Mouse (Mus musculus): ENCODE results near the gene Kcnv2. TPM values are rescaled to one million over a fixed set of nuclear protein-coding genes. Genes with fewer than 3 reads are reported as not detected.

Gene Kcnv2
- not detected in 2 replicates for total RNA-seq (2014; rRNA removed; ENCODE audit: low replicate concordance)
- 0.03 and 0.04 TPM in 2 replicates for polyA plus RNA-seq (2015; fragmentation: Nextera tagmentation; extraction: Ambion mirVana)

GRCm38 (mm10) chr19:27322281-27322680 is at the start of gene Kcnv2:
TSS of gene Kcnv2 (plus strand) at chr19:27322588.
- WGBS = 31% methylated on average over 5 of the region's 5 CpGs
- TF ChIP-seq EP300 (IDR thresholded peaks at IDR 0.05; ENCODE audit: low read depth) (no peak), CTCF (IDR thresholded peaks at IDR 0.05; ENCODE audit: low read depth) (no peak)

GRCm38 (mm10) chr19:27273385-27273784 is 49.0 kb upstream of the Kcnv2 start:
- Histone ChIP-seq H3K27ac (ENCODE audit: low read depth) (no peak overlapping the region), H3K9ac (replicated peaks; ENCODE audit: low read depth, low read length) (no peak overlapping the region), H3K9me3 (replicated peaks; ENCODE audit: control insufficient read depth, low read length) (no peaks in the 10 kb centered on the region), H3K27me3 (ENCODE audit: control insufficient read depth, insufficient read depth, low read length) (no peaks in the 10 kb centered on the region), H3K4me2 (ENCODE audit: low read depth, low read length) (no peak overlapping the region), H3K36me3 (replicated peaks; ENCODE audit: control insufficient read depth, insufficient read depth, low read length) (no peaks in the 10 kb centered on the region), H3K4me3 (ENCODE audit: low read depth, low read length) (no peak overlapping the region), H3K4me1 (ENCODE audit: control insufficient read depth, insufficient read depth) (no peaks in the 10 kb centered on the region)
- no peak for DNase-seq (ENCODE audit: low spot score)
- no peak for ATAC-seq (ENCODE audit: insufficient read depth, low read depth)
- WGBS = 64% methylated on average over 2 of the region's 2 CpGs
- TF ChIP-seq CTCF (IDR thresholded peaks at IDR 0.05; ENCODE audit: low read depth) (no peak), EP300 (IDR thresholded peaks at IDR 0.05; ENCODE audit: low read depth) (no peak)

More at GRCm38 (mm10) chr19:27322281-27322680, at the start of gene Kcnv2:
- no peak for ATAC-seq (ENCODE audit: insufficient read depth, low read depth)
- DNase-seq (ENCODE audit: low spot score) = no peak
- Histone ChIP-seq H3K4me1 (ENCODE audit: control insufficient read depth, insufficient read depth) (no peaks in the 10 kb centered on the region), H3K9ac (replicated peaks; ENCODE audit: low read depth, low read length) (no peak within 1 kb of the TSS), H3K9me3 (replicated peaks; ENCODE audit: control insufficient read depth, low read length) (no peaks in the 10 kb centered on the region), H3K4me3 (ENCODE audit: low read depth, low read length) (no peak within 1 kb of the TSS), H3K36me3 (replicated peaks; ENCODE audit: control insufficient read depth, insufficient read depth, low read length) (no peaks in the 10 kb centered on the region), H3K27me3 (ENCODE audit: control insufficient read depth, insufficient read depth, low read length) (no peaks in the 10 kb centered on the region), H3K27ac (ENCODE audit: low read depth) (no peak within 1 kb of the TSS), H3K4me2 (ENCODE audit: low read depth, low read length) (no peak within 1 kb of the TSS)

- H3K36me3 ChIP-seq (replicated peaks; ENCODE audit: control insufficient read depth, insufficient read depth, low read length) = no peaks in the 10 kb centered on the region
- WGBS = 74% methylated on average over 1 of the region's 1 CpGs
- no peak overlapping the region for H3K4me3 ChIP-seq (ENCODE audit: low read depth, low read length)
- TF ChIP-seq CTCF (IDR thresholded peaks at IDR 0.05; ENCODE audit: low read depth) = no peak
- TF ChIP-seq EP300 (IDR thresholded peaks at IDR 0.05; ENCODE audit: low read depth) = no peak
- no peak for DNase-seq (ENCODE audit: low spot score)
- no peaks in the 10 kb centered on the region for H3K4me1 ChIP-seq (ENCODE audit: control insufficient read depth, insufficient read depth)
- H3K9ac ChIP-seq (replicated peaks; ENCODE audit: low read depth, low read length) = no peak overlapping the region
- no peaks in the 10 kb centered on the region for H3K27me3 ChIP-seq (ENCODE audit: control insufficient read depth, insufficient read depth, low read length)
- no peak for ATAC-seq (ENCODE audit: insufficient read depth, low read depth)
- no peak overlapping the region for H3K4me2 ChIP-seq (ENCODE audit: low read depth, low read length)
- H3K9me3 ChIP-seq (replicated peaks; ENCODE audit: control insufficient read depth, low read length) = no peaks in the 10 kb centered on the region
- no peak overlapping the region for H3K27ac ChIP-seq (ENCODE audit: low read depth)
Measured at GRCm38 (mm10) chr19:27274382-27274781, 48.0 kb upstream of the Kcnv2 start.

GRCm38 (mm10) chr19:27279174-27279573 is 43.2 kb upstream of the Kcnv2 start:
- WGBS = 85% methylated on average over 2 of the region's 2 CpGs
- Histone ChIP-seq H3K36me3 (replicated peaks; ENCODE audit: control insufficient read depth, insufficient read depth, low read length) (no peaks in the 10 kb centered on the region), H3K4me1 (ENCODE audit: control insufficient read depth, insufficient read depth) (no peaks in the 10 kb centered on the region), H3K27ac (ENCODE audit: low read depth) (no peak overlapping the region), H3K4me2 (ENCODE audit: low read depth, low read length) (no peak overlapping the region), H3K4me3 (ENCODE audit: low read depth, low read length) (no peak overlapping the region), H3K27me3 (ENCODE audit: control insufficient read depth, insufficient read depth, low read length) (no peaks in the 10 kb centered on the region), H3K9ac (replicated peaks; ENCODE audit: low read depth, low read length) (no peak overlapping the region), H3K9me3 (replicated peaks; ENCODE audit: control insufficient read depth, low read length) (peaks cover 4% of the 10 kb centered on the region; the same call in 1 of the 2 replicates)
- no peak for TF ChIP-seq CTCF (IDR thresholded peaks at IDR 0.05; ENCODE audit: low read depth)
- TF ChIP-seq EP300 (IDR thresholded peaks at IDR 0.05; ENCODE audit: low read depth) = no peak
- DNase-seq (ENCODE audit: low spot score) (no peak), ATAC-seq (ENCODE audit: insufficient read depth, low read depth) (no peak)

- DNase-seq (ENCODE audit: low spot score) (no peak), ATAC-seq (ENCODE audit: insufficient read depth, low read depth) (no peak)
- Histone ChIP-seq H3K27me3 (ENCODE audit: control insufficient read depth, insufficient read depth, low read length) (no peaks in the 10 kb centered on the region), H3K4me2 (ENCODE audit: low read depth, low read length) (no peak overlapping the region), H3K9ac (replicated peaks; ENCODE audit: low read depth, low read length) (no peak overlapping the region), H3K4me1 (ENCODE audit: control insufficient read depth, insufficient read depth) (no peaks in the 10 kb centered on the region), H3K27ac (ENCODE audit: low read depth) (no peak overlapping the region), H3K4me3 (ENCODE audit: low read depth, low read length) (no peak overlapping the region), H3K36me3 (replicated peaks; ENCODE audit: control insufficient read depth, insufficient read depth, low read length) (no peaks in the 10 kb centered on the region), H3K9me3 (replicated peaks; ENCODE audit: control insufficient read depth, low read length) (no peaks in the 10 kb centered on the region)
- TF ChIP-seq CTCF (IDR thresholded peaks at IDR 0.05; ENCODE audit: low read depth) (no peak), EP300 (IDR thresholded peaks at IDR 0.05; ENCODE audit: low read depth) (no peak)
- 90% methylated on average over 2 of the region's 2 CpGs for WGBS
Measured at GRCm38 (mm10) chr19:27310039-27310438, 12.3 kb upstream of the Kcnv2 start.

GRCm38 (mm10) chr19:27311311-27311710 is 11.1 kb upstream of the Kcnv2 start:
- H3K4me2 ChIP-seq (ENCODE audit: low read depth, low read length) = no peak overlapping the region
- no peaks in the 10 kb centered on the region for H3K27me3 ChIP-seq (ENCODE audit: control insufficient read depth, insufficient read depth, low read length)
- DNase-seq (ENCODE audit: low spot score) (peak; percentile 17), ATAC-seq (ENCODE audit: insufficient read depth, low read depth) (no peak)
- H3K27ac ChIP-seq (ENCODE audit: low read depth) = no peak overlapping the region
- no peak for TF ChIP-seq CTCF (IDR thresholded peaks at IDR 0.05; ENCODE audit: low read depth)
- TF ChIP-seq EP300 (IDR thresholded peaks at IDR 0.05; ENCODE audit: low read depth) = no peak
- no peak overlapping the region for H3K9ac ChIP-seq (replicated peaks; ENCODE audit: low read depth, low read length)
- no peaks in the 10 kb centered on the region for H3K36me3 ChIP-seq (replicated peaks; ENCODE audit: control insufficient read depth, insufficient read depth, low read length)
- 53% methylated on average over 3 of the region's 3 CpGs for WGBS
- H3K4me1 ChIP-seq (ENCODE audit: control insufficient read depth, insufficient read depth) = no peaks in the 10 kb centered on the region
- H3K4me3 ChIP-seq (ENCODE audit: low read depth, low read length) = no peak overlapping the region
- no peaks in the 10 kb centered on the region for H3K9me3 ChIP-seq (replicated peaks; ENCODE audit: control insufficient read depth, low read length)

Measured in heart, postnatal 0 days (tissue).